Mouse (Mus musculus) cerebellum, postnatal 4 days (tissue): ENCODE data around the gene Agfg1.

Experiments
- DNase-seq, 2 experiments: peaks; one replicate each; pipeline ENCODE4 v3.0.0; 2022; ENCODE audit warnings: low spot score in 2 of 2, mixed read lengths in 1 of 2

The Agfg1 gene

GRCm38 (mm10) chr1:82825256-82825655 is 14.0 kb upstream of the Agfg1 start:
- no peak for DNase-seq

- no peak for DNase-seq
These were observed 13.5 kb upstream of the Agfg1 start for GRCm38 (mm10) chr1:82825783-82826182.

GRCm38 (mm10) chr1:82826911-82827310 is 12.4 kb upstream of the Agfg1 start:
- DNase-seq: no peak

- no peak for DNase-seq
These were observed 8.5 kb upstream of the Agfg1 start for GRCm38 (mm10) chr1:82830771-82831170.

GRCm38 (mm10) chr1:82831547-82832240 is 7.6 kb upstream of the Agfg1 start:
- DNase-seq: no peak

GRCm38 (mm10) chr1:82832495-82833021 is 6.7 kb upstream of the Agfg1 start:
- no peak for DNase-seq

- DNase-seq: no peak
These were observed 5.8 kb upstream of the Agfg1 start for GRCm38 (mm10) chr1:82833501-82833900.

- no peak for DNase-seq
These were observed 4.7 kb upstream of the Agfg1 start for GRCm38 (mm10) chr1:82834572-82834971.

- DNase-seq: no peak
These were observed 2.7 kb upstream of the Agfg1 start for GRCm38 (mm10) chr1:82836342-82837217.

- no peak for DNase-seq
These were observed 1.7 kb upstream of the Agfg1 start for GRCm38 (mm10) chr1:82837579-82837978.

- DNase-seq: no peak
These were observed 601 bp upstream of the Agfg1 start for GRCm38 (mm10) chr1:82838469-82839295.

GRCm38 (mm10) chr1:82839614-82840421 is 535 bp downstream of the Agfg1 start:
- DNase-seq: peak in 1 of 2 experiments; percentile 25

GRCm38 (mm10) chr1:82855729-82856128 is 16.4 kb downstream of the Agfg1 start:
- no peak for DNase-seq

- DNase-seq: no peak
These were observed 19.0 kb downstream of the Agfg1 start for GRCm38 (mm10) chr1:82858236-82858635.

- no peak for DNase-seq
These were observed 21.1 kb downstream of the Agfg1 start for GRCm38 (mm10) chr1:82860391-82860790.

GRCm38 (mm10) chr1:82870202-82870601 is 30.9 kb downstream of the Agfg1 start:
- DNase-seq: no peak

GRCm38 (mm10) chr1:82879172-82879571 is 39.9 kb downstream of the Agfg1 start:
- no peak for DNase-seq

- no peak for DNase-seq
These were observed 40.9 kb downstream of the Agfg1 start for GRCm38 (mm10) chr1:82880196-82880595.

- no peak for DNase-seq
These were observed 54.0 kb downstream of the Agfg1 start for GRCm38 (mm10) chr1:82893269-82893668.

- no peak for DNase-seq
These were observed 61.3 kb downstream of the Agfg1 start for GRCm38 (mm10) chr1:82900567-82900966.

- no peak for DNase-seq
These were observed 61.9 kb downstream of the Agfg1 start for GRCm38 (mm10) chr1:82901201-82901600.
